Mouse (Mus musculus) layer of hippocampus, adult 18-20 months (tissue): Measurements from ENCODE around the gene Rhobtb1. TPM values are rescaled to one million over a fixed set of nuclear protein-coding genes. Genes with fewer than 3 reads are reported as not detected.

Experiments used
- DNase-seq, 2 experiments: peaks; one replicate each; pipeline ENCODE4 v3.0.0; 2022; ENCODE audit warnings: low spot score in 2 of 2
- total RNA-seq, 2 experiments: library from RNA; stranded (reverse); gene quantifications; 2 replicates each; pipeline ENCODE4 v1.2.3; 2021

Gene Rhobtb1
- total RNA-seq, 2 experiments from 2014 or later: 3.5 to 5.1 TPM

GRCm38 (mm10) chr10:69268061-69268643, 116.9 kb downstream of the Rhobtb1 start:
- no peak for DNase-seq

GRCm38 (mm10) chr10:69271436-69271835, 120.2 kb downstream of the Rhobtb1 start:
- no peak for DNase-seq

GRCm38 (mm10) chr10:69274275-69274674, 123.0 kb downstream of the Rhobtb1 start:
- DNase-seq: no peak

DNA sequence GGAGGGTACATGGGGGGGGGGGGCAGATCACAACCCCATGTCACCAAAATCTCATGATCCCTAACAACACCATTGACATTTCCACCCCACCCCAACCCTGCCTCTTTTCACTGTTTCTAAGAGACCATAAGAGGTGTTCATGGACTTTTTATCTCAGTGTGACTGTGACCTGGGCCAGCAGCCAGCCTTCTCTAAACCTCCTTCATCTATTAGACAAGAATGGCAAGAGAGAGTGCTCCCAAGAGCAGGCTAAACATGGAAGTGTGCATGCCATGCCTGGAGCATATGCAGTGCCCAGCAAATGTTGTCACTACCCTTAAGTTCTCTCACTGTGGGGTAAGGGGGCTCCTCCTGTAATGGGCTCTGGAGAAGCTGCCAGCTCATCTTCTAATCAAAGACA, 123.5 kb downstream of the Rhobtb1 start:
- DNase-seq: no peak

DNA sequence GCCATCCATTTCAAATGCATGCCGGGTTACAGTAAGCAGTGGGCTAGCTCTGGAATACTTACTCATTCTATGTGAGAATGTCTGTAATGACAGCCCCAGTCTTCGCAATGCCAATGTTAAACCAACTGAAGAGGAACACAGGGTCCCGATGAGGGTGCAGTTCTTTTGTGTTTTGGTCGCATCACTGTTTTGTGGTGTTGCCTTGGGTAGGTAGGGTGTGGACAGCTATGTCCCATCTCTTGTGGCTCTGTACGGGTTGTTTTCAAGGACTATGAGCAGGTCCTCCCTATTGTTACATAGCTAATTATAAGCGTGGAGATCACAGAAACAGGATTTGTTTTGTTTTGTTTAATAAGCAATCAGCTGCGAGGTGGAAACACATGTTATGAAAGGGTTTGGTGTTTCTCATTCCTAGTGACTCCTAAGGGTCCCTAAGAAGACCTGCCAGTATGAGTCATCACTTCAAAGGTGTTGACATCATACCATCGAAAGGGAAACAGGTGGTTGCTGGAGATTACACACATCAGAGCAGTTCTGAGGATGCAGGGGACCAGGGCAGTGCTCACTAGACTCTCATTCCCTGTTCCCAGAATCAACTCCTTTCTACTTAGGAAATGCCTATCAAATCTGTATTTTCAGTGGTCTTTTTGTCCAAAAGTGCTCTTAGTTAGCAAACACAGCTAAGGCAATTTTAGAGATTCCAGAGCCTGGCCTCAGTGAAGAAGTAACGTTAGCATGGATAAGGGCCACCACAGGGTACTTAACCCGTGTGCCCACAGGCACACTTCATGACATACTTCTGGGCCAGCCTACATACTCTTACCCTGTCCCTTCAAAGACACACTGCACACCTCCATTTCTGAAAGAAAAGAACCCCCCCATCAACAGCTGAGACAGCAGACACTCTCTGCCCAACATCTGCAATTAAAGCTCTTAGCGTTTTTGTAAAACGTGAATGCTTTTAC, 124.9 kb downstream of the Rhobtb1 start:
- no peak for DNase-seq

GRCm38 (mm10) chr10:69276920-69277435, 125.7 kb downstream of the Rhobtb1 start:
- no peak for DNase-seq

DNA sequence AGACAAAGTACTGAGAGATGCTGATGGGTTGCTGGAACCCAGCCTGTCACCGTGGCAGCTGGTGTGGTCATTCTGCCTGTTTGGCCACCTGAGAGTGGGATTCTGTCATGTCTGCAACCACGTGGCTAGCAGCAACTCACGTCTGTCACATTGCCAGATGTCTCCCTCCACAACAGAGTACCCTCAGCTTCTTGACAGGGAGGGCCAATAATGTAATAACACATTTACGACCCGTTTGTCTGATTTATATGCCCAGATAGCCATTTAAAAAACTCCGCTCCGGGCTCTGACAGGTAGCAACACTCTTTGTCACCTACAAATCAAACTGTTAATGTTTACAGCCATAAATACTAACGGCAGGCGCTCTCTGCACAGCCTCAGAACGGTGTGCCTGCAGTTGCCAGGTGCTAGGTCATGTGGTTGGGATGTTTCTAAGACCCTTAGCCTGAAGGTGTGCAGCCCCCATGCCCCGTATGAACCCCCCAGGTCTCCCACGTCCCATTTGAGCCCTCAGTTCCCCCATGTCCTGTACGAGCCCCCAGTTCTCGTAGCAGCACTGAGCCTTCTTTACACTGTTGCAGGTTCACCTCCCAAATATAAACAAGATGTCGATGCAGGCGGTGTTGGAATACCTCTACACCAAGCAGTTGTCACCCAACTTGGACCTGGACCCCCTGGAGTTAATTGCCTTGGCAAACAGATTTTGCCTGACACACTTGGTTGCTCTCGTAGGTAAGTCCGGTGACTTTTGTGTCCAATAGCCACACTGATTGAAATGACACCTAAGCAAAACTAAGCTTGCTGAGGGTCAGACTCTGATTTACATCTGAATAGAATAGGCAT, 127.8 kb downstream of the Rhobtb1 start:
- DNase-seq: no peak

GRCm38 (mm10) chr10:69279607-69279978, 128.4 kb downstream of the Rhobtb1 start:
- peak in 1 of 2 experiments; percentile 27 for DNase-seq

- DNase-seq: no peak
These were observed 135.7 kb downstream of the Rhobtb1 start for GRCm38 (mm10) chr10:69286939-69287338.

GRCm38 (mm10) chr10:69288086-69288485, 136.9 kb downstream of the Rhobtb1 start:
- no peak for DNase-seq

GRCm38 (mm10) chr10:69288720-69289119, 137.5 kb downstream of the Rhobtb1 start:
- no peak for DNase-seq

DNA sequence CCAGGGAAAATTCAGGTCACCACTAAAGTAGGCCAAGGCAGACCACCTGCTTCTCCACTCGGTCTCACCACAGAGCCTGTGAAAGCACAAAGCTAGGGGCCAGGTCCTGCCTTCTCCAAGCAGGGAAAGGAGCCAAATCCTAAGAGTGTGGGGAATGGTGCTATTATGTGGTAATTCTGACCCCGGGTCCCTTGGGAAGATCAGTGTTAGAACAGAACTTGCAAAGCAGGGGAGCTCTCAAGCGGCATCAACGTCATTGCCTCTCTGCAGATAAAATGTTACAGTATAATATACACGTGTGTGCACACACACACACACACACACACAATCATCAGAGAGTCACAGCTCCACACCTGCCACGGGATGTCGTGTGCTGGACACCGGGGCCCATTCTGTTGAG, 139.5 kb downstream of the Rhobtb1 start:
- no peak for DNase-seq

- no peak for DNase-seq
These were observed 144.7 kb downstream of the Rhobtb1 start for GRCm38 (mm10) chr10:69295919-69296318.

DNA sequence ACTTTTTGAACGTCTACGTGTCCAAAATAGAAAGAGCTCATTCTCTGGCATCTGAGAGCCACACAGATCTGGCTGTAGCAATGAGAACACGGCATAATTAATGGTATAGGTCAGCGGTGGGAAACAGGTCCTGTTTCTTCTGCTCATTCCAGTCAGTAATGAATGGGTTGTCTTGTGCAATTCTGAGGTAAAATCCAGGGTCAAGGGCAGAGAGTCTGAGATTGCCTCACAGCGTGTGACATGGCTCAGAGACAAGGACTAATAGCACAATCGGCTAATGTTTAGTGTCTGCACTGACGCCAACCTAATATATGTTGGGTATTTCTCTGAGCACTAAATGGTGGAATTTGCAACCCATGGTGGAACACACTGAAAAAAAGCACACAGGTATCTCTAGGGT, 148.8 kb downstream of the Rhobtb1 start:
- no peak for DNase-seq

DNA sequence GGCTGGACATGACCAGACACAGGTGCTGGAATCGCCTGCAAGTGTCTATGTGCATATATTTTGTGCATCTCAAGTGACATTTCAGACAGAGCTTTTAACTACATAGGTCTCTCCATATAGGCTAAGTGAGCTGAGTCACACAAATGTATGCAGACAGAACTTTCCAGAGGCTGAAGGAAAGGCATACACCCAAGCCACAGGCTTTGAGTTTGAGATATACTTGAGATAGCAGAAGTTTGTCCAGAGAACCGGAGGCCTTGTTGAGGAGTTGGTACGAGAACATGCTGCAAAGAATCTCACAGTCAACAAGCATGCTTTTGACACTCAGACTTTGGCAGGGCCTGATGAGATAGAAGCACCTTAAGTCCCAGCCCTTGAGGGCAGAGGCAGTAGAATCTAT, 151.4 kb downstream of the Rhobtb1 start:
- no peak for DNase-seq

DNA sequence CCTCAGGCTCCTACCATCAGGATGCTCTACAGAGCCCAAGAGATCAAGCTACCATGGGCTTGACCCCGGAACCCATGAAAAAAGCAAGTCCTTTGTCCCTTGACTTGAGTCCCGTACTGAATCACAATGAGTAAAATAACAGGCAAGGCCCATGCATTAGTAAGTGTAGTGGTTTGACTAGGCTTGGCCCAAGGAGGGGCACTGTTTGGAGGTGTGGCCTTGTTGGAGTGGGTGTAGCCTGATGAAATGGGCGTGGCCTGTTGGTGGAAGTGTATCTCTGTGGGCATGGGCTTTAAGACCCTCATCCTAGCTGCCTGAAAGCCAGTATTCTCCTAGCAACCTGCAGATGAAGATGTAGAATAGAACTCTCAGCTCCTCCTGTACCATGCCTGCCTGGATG, 153.6 kb downstream of the Rhobtb1 start:
- no peak for DNase-seq

- no peak for DNase-seq
These were observed 154.4 kb downstream of the Rhobtb1 start for GRCm38 (mm10) chr10:69305600-69305999.

DNA sequence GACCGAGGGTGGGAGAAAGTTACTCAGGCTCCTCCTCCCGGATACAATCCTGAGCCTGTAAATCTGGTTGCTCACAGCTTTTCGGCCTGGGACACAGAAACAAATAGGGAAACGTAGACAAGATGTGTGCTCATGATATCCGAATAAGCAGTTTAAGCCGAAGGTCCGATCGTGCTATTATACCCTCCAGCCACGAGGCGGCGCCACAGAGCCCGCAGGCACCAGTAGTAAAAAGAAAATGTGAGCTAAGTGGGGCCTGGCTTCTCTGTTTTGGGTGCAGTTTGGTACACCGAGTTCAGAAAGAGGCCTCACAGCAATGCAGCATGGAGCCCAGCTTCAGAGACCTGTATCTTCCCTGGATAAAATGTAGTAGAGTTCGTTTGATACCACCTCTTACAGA, 155.0 kb downstream of the Rhobtb1 start:
- DNase-seq: peak; percentile 9 to 22

DNA sequence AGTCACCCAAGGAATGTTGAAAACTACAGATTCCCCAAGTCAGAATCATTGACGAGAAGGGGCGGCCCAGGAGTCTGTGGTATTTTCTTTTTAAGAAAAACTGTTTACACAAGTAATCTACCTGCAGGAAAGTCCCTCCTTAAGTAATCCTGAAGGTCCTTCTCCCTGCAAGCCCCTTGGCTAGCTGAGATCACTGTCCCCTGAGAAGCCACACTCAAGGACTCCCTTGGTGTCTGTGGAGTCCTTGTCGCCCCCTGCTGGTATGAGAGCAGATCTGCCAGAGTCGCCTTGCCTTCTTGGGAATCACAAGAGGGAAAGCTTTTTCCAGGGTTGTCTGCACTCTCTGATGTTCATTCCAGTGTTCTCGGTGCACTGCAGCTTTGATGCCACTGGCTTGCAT, 155.8 kb downstream of the Rhobtb1 start:
- DNase-seq: peak; percentile 13 to 66

DNA sequence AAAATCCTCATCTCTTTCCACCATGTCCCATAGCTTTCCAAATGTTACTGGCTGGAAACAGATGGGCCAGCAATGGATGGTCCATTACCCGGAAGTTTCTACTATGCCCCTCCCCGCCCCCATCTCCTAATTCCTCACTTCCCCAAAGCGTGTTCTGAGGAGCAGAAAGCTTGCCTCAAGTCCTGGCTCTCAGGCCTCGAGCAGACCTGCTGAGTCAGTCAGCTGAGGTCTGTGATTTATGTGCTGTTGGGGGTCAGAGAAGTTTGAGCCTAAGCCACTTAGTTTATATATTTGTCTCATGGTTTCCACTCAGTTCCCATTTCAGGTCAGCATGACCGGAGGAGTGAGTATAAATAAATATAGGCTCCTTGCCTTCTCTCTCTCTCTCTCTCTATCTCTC, 157.9 kb downstream of the Rhobtb1 start:
- DNase-seq: no peak

- DNase-seq: no peak
These were observed 160.6 kb downstream of the Rhobtb1 start for GRCm38 (mm10) chr10:69311867-69312266.
